Mouse (Mus musculus): ENCODE measurements at regions not wholly inside any gene's neighbourhood (a gene's known extent, or its start where the extent isn't known, plus 50 kb on each side); places are given as distances from the start of the nearest gene placed in this dataset.

DNA sequence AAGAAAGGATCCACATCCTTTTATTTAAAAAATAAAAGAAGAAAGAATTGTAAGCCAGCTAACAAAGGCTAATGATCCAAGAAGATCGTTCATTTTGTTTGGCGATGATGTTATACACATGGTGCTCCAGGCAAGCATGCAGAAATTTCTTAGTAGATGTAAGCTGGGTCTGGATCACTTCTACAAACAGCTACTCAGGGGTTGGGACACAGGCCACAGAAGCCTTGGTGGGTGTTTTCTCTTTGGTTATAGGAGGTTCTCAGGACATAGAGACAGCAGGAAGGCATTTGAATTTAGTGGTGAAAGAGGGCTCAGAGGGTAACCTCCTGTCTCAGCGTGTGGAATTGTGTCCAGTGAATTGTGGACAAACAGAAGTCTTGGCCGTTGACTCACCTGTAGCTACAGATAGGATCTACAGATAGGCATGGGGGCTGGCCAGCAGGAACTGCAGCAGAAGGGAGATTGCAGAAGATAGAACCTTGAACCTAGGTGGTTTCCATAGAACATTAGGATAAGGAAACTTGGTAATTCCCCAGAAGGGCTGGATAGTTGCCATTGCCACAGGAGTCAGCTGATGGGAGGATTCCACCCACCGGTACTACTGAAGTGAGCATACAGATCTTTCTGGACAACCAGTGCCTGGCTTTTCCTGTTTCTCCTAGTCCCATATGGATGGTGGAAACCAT, 80.5 kb downstream of the Calml3 start:
- intact Hi-C loops (cut with DNase I): loop anchor here (2.0 kb wide), 1 partner anchor 13 kb away; no protein-coding TSS in a partner anchor
- peaks cover 2% of the 10 kb centered on the region; the same call in 1 of the 2 replicates for H3K36me3 ChIP-seq (ENCODE audit: control insufficient read depth, insufficient read depth, low read length)
- no peak overlapping the region for H3K4me3 ChIP-seq
- H3K27ac ChIP-seq: peak overlapping the region; percentile 76
- DNase-seq: no peak
- no peaks in the 10 kb centered on the region for H3K79me2 ChIP-seq (replicated peaks; ENCODE audit: control insufficient read depth, insufficient read depth, low read length)
- H3K27me3 ChIP-seq (ENCODE audit: control insufficient read depth, insufficient read depth, low read length): no peaks in the 10 kb centered on the region
- peaks cover 9% of the 10 kb centered on the region for H3K4me1 ChIP-seq (ENCODE audit: control insufficient read depth, insufficient read depth, low read length)
- no peak for TF ChIP-seq CTCF (IDR thresholded peaks at IDR 0.05)
- TF ChIP-seq POLR2A (IDR thresholded peaks at IDR 0.05; ENCODE audit: insufficient read depth, low read depth, low read length): no peak
- no peak for TF ChIP-seq EP300 (IDR thresholded peaks at IDR 0.05; ENCODE audit: insufficient read depth, low read depth, low read length)
- WGBS: 65% methylated on average over 5 of the region's 5 CpGs
- H3K9ac ChIP-seq (ENCODE audit: low read depth, low read length): no peak overlapping the region

DNA sequence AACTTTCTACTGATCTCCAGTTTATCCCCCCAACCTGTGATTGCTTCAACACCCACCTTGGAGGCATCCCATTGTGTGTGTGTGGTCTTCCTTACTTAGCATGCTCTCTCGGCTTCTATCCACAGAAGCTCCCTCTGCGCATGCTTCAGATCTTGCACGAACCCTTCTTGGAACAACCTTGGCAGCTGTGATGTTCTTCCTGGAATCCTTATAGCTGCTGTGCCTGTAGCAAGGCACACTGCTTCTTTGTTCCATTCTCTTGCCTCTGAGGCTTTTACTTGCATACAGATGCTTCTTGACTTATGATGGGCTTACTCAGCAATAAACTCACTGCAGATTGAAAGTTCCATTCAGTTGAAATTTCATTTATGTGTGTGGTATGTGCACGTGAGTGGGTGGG, 81.2 kb downstream of the Asb13 start:
- H3K79me2 ChIP-seq (replicated peaks; ENCODE audit: control insufficient read depth, insufficient read depth, low read length): no peaks in the 10 kb centered on the region
- H3K27me3 ChIP-seq (ENCODE audit: control insufficient read depth, insufficient read depth, low read length): no peaks in the 10 kb centered on the region
- no peak overlapping the region for H3K9ac ChIP-seq (ENCODE audit: low read depth, low read length)
- H3K36me3 ChIP-seq (ENCODE audit: control insufficient read depth, insufficient read depth, low read length): peaks cover under 1% of the 10 kb centered on the region; the same call in 1 of the 2 replicates
- no peaks in the 10 kb centered on the region; the same call in 1 of the 2 replicates for H3K4me1 ChIP-seq (ENCODE audit: control insufficient read depth, insufficient read depth, low read length)
- H3K27ac ChIP-seq: no peak overlapping the region
- no peak for DNase-seq
- TF ChIP-seq CTCF (IDR thresholded peaks at IDR 0.05) (no peak), POLR2A (IDR thresholded peaks at IDR 0.05; ENCODE audit: insufficient read depth, low read depth, low read length) (no peak), EP300 (IDR thresholded peaks at IDR 0.05; ENCODE audit: insufficient read depth, low read depth, low read length) (no peak)
- intact Hi-C loops (cut with DNase I): no loop called here
- 83% methylated on average over 4 of the region's 4 CpGs for WGBS
- no peak overlapping the region for H3K4me3 ChIP-seq

DNA sequence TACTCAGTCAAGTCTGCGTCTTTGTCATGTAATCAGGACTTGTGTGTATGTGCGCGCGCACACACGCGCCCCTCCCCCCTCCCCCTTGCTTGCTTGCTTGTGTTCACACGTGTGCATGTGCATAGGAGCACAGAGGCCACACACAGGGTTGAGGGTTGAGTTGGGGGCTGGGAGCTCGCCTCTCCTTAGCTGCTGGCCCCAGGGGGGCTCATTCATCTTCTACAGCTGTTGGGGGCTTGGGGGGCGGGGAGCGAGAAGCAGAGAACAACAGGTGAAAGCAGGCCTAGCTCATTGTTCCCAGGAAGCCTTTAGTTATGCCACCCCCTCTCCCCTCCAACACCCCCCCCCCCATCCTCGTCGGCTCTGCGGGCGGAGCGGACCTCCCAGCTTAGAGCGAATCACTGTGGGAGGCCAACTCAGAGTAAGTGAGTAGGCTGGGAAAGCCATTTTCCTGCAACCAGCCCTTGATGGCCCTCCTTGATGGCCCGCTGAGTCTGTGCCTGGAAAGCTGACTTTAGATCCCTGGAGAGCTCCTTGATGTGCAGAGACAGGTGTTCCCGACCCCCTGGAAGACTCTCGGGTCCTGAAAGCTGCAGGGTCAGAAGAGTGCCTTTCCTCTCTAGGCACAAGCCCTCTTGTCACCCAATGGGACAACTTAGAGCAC, 78.8 kb downstream of the Asb13 start:
- WGBS: 56% methylated on average over 19 of the region's 19 CpGs
- Histone ChIP-seq H3K36me3 (ENCODE audit: control insufficient read depth, insufficient read depth, low read length) (peaks cover 6% of the 10 kb centered on the region), H3K4me1 (ENCODE audit: control insufficient read depth, insufficient read depth, low read length) (peaks cover 6% of the 10 kb centered on the region), H3K9ac (ENCODE audit: low read depth, low read length) (no peak overlapping the region), H3K27ac (no peak overlapping the region), H3K27me3 (ENCODE audit: control insufficient read depth, insufficient read depth, low read length) (no peaks in the 10 kb centered on the region), H3K79me2 (replicated peaks; ENCODE audit: control insufficient read depth, insufficient read depth, low read length) (no peaks in the 10 kb centered on the region), H3K4me3 (no peak overlapping the region)
- TF ChIP-seq CTCF (IDR thresholded peaks at IDR 0.05) (no peak), EP300 (IDR thresholded peaks at IDR 0.05; ENCODE audit: insufficient read depth, low read depth, low read length) (no peak), POLR2A (IDR thresholded peaks at IDR 0.05; ENCODE audit: insufficient read depth, low read depth, low read length) (no peak)
- intact Hi-C loops (cut with DNase I): no loop called here
- DNase-seq: no peak

DNA sequence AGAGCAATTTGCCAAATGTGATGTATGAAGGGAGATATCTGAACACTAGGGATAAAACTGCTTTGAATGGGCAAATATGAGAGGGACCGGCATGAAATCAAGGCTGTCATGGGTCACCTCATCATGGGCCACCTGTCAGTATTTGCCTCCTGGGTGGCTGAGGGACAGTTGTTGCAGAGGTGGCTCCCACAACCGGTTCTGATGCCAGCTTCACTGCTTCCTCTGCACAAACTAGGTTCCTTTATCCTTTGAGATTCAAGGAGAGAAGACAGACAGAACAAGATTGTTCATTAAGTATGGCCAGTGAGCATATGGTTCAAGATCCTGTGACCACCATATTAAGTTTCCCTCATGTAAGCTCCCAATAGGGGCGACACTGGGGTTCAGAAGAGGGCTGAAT, 78.3 kb downstream of the Asb13 start:
- intact Hi-C loops (cut with DNase I): no loop called here
- Histone ChIP-seq H3K9ac (ENCODE audit: low read depth, low read length) (no peak overlapping the region), H3K4me1 (ENCODE audit: control insufficient read depth, insufficient read depth, low read length) (peaks cover 6% of the 10 kb centered on the region), H3K4me3 (no peak overlapping the region), H3K36me3 (ENCODE audit: control insufficient read depth, insufficient read depth, low read length) (peaks cover 6% of the 10 kb centered on the region), H3K79me2 (replicated peaks; ENCODE audit: control insufficient read depth, insufficient read depth, low read length) (no peaks in the 10 kb centered on the region), H3K27me3 (ENCODE audit: control insufficient read depth, insufficient read depth, low read length) (no peaks in the 10 kb centered on the region), H3K27ac (no peak overlapping the region)
- TF ChIP-seq POLR2A (IDR thresholded peaks at IDR 0.05; ENCODE audit: insufficient read depth, low read depth, low read length): no peak
- no peak for TF ChIP-seq CTCF (IDR thresholded peaks at IDR 0.05)
- no peak for TF ChIP-seq EP300 (IDR thresholded peaks at IDR 0.05; ENCODE audit: insufficient read depth, low read depth, low read length)
- DNase-seq: no peak
- WGBS: 57% methylated on average over 3 of the region's 3 CpGs

DNA sequence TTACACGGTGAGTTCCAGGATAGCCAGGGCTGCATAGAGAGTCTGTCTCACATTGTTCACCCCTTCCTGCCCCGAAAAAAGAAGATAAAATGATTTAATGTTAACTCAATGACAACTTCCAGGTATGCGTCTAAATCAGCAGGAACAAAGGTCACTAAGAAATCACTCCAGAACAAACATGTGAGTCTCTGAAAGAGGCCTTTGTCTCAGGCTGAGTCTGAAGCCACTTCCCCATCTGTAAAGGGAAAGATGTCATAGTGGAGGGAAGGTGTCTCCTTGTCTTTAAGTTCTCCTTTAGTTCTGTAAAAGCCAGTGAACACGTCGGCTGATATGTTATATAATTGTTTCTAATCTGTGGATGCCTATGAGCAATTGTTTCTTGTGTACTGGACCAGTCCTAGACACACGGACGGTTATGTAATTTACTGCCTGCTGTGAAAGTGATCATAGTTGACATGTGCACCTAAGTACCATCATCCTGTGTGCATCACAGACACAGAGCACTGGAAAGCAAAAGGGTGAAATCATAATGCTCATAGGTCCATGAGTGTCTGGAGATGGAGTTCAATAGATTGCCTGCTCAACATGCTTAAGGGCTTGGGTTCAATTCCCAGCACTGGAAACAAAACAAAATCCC, 76.3 kb downstream of the Asb13 start:
- Histone ChIP-seq H3K27ac (peak overlapping the region; percentile 75), H3K4me3 (no peak overlapping the region), H3K9ac (ENCODE audit: low read depth, low read length) (no peak overlapping the region), H3K4me1 (ENCODE audit: control insufficient read depth, insufficient read depth, low read length) (peaks cover 6% of the 10 kb centered on the region), H3K36me3 (ENCODE audit: control insufficient read depth, insufficient read depth, low read length) (peaks cover 6% of the 10 kb centered on the region), H3K79me2 (replicated peaks; ENCODE audit: control insufficient read depth, insufficient read depth, low read length) (no peaks in the 10 kb centered on the region), H3K27me3 (ENCODE audit: control insufficient read depth, insufficient read depth, low read length) (no peaks in the 10 kb centered on the region)
- TF ChIP-seq EP300 (IDR thresholded peaks at IDR 0.05; ENCODE audit: insufficient read depth, low read depth, low read length) (no peak), POLR2A (IDR thresholded peaks at IDR 0.05; ENCODE audit: insufficient read depth, low read depth, low read length) (no peak), CTCF (IDR thresholded peaks at IDR 0.05) (no peak)
- intact Hi-C loops (cut with DNase I): loop anchor here (2.0 to 5.0 kb wide), 2 partner anchors 15 to 37 kb away; no protein-coding TSS in a partner anchor
- 47% methylated on average over 7 of the region's 7 CpGs for WGBS
- no peak for DNase-seq

All from heart, adult 2 months (tissue).